Mouse (Mus musculus): ENCODE results near the gene Olfr935. TPM values are rescaled to one million over a fixed set of nuclear protein-coding genes. Genes with fewer than 3 reads are reported as not detected.

Gene Olfr935
- not detected in 2 replicates for polyA plus RNA-seq (2012; rRNA removed; ENCODE audit: low replicate concordance)

DNA sequence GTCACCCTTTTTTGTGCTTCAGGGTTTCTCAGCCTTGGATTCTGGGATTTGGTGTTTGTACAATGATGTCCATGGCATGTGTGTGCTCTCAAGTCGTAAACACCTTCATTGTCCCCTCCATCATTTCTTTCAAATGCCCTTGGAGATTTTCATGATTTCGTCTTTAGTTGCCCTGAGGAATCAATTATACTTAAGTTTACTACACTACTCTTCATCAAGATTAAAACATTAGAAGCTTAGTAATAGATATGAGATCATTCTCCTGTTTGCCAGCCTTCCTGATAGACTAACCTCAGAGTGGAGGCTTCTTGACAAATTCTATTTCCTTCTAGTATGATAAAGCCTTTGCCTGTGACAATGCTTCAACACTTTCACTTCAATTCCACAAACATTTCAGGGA is at the start of gene Olfr935:
Gene Olfr935 (minus strand): TSS at position 101 of the 400 bp plus-strand sequence.

GRCm38 (mm10) chr9:39023277-39023676 is 23.8 kb upstream of the Olfr935 start, which contains the start of gene Olfr146:
TSS of gene Olfr146 (minus strand) at chr9:39023377.

DNA sequence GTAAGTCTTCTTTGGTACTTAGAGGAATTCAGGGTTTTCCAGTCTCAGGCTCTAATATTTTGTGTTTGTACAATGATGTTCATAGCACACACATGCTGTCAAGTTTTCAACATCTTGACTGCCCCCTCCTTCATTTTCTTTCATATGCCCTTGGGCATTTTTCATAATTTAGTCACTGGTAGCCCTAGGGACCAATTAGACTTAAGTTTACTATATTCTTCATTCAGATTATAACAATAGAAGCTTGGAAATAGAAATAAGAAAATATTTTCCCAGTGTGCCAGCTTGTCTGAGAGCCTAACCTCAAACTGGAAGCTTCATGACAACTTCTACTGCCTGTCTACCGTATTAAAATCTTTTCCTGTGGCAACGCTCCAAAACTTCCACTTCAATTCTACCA is 11.3 kb downstream of the Olfr935 start, which contains the start of gene Olfr934:
Gene Olfr934 (minus strand): TSS at position 101 of the 400 bp plus-strand sequence.

GRCm38 (mm10) chr9:38972013-38972412 is 27.5 kb downstream of the Olfr935 start, which contains the start of gene Olfr933:
TSS of gene Olfr933 (plus strand) at chr9:38972313.

Other genes with a start within 250 kb of the Olfr935 start
- gene Olfr920, start 247.4 kb downstream of the Olfr935 start, polyA plus RNA-seq (2012; rRNA removed; ENCODE audit: low replicate concordance) = 0.21 and 0.32 TPM in 2 replicates
- gene Olfr921, start 226.6 kb downstream of the Olfr935 start, polyA plus RNA-seq (2012; rRNA removed; ENCODE audit: low replicate concordance) = not detected in 2 replicates
- gene Olfr922, start 185.1 kb downstream of the Olfr935 start, polyA plus RNA-seq (2012; rRNA removed; ENCODE audit: low replicate concordance) = not detected in 2 replicates
- gene Olfr923, start 173.1 kb downstream of the Olfr935 start, polyA plus RNA-seq (2012; rRNA removed; ENCODE audit: low replicate concordance) = not detected in 2 replicates
- gene Olfr924, start 155.2 kb downstream of the Olfr935 start, polyA plus RNA-seq (2012; rRNA removed; ENCODE audit: low replicate concordance) = not detected in 2 replicates
- gene Olfr26, start 144.6 kb downstream of the Olfr935 start, polyA plus RNA-seq (2012; rRNA removed; ENCODE audit: low replicate concordance) = not detected in 2 replicates
- not detected in 2 replicates for gene Olfr926, start 122.6 kb downstream of the Olfr935 start, polyA plus RNA-seq (2012; rRNA removed; ENCODE audit: low replicate concordance)
- not detected in 2 replicates for gene Olfr930, start 69.9 kb downstream of the Olfr935 start, polyA plus RNA-seq (2012; rRNA removed; ENCODE audit: low replicate concordance)
- not detected in 2 replicates for gene Olfr933, start 27.4 kb downstream of the Olfr935 start, polyA plus RNA-seq (2012; rRNA removed; ENCODE audit: low replicate concordance)
- gene Olfr934, start 11.4 kb downstream of the Olfr935 start, polyA plus RNA-seq (2012; rRNA removed; ENCODE audit: low replicate concordance) = not detected in 2 replicates
- not detected in 2 replicates for gene Olfr146, start 23.7 kb upstream of the Olfr935 start, polyA plus RNA-seq (2012; rRNA removed; ENCODE audit: low replicate concordance)
- gene Olfr937, start 65.3 kb upstream of the Olfr935 start, polyA plus RNA-seq (2012; rRNA removed; ENCODE audit: low replicate concordance) = not detected in 2 replicates
- gene Olfr938, start 79.2 kb upstream of the Olfr935 start, polyA plus RNA-seq (2012; rRNA removed; ENCODE audit: low replicate concordance) = not detected in 2 replicates
- gene Olfr27, start 128.4 kb upstream of the Olfr935 start, polyA plus RNA-seq (2012; rRNA removed; ENCODE audit: low replicate concordance) = not detected in 2 replicates
- gene Olfr943, start 166.6 kb upstream of the Olfr935 start, polyA plus RNA-seq (2012; rRNA removed; ENCODE audit: low replicate concordance) = not detected in 2 replicates
- gene Olfr944, start 202.2 kb upstream of the Olfr935 start, polyA plus RNA-seq (2012; rRNA removed; ENCODE audit: low replicate concordance) = not detected in 2 replicates

Measured in subcutaneous adipose tissue, adult 2 months (tissue).